ENCODE assay signal across 16 mouse cellular contexts in genomic region chr11:61526872-61527271, GRCm38 (mm10). TPM values are rescaled to one million over a fixed set of nuclear protein-coding genes. Genes with fewer than 3 reads are reported as not detected.
DNase-seq lines count a peak whose midpoint lies in the region; ATAC-seq and TF ChIP-seq lines count a peak whose summit lies in the region.
"Had no signal": no experiment of that assay in that cellular context is flagged by ENCODE, and none has a peak within 500 bp of the region (broad histone marks: within the 10 kb centered on the region; RNA-seq: fewer than 3 reads in every experiment).

No protein-coding gene starts in this region.

- H3K27me3 ChIP-seq in forebrain, embryonic 14.5 days (replicated peaks; ENCODE audit: control insufficient read depth, insufficient read depth, low read length), result no peaks in the 10 kb centered on the region
- no peaks in the 10 kb centered on the region for H3K27me3 ChIP-seq in forebrain, postnatal 0 days (ENCODE audit: insufficient read depth, low read length)
- H3K27me3 ChIP-seq in liver, postnatal 0 days (ENCODE audit: insufficient read depth, low read length), result no peaks in the 10 kb centered on the region
- H3K27me3 ChIP-seq: liver, embryonic 15.5 days; neural tube, embryonic 13.5 days had no signal

- intact Hi-C loops in gastrocnemius, postnatal 36 days (cut with DNase I), result no loop called here

- H3K9ac ChIP-seq in forebrain, embryonic 14.5 days (ENCODE audit: low read length), result no peak overlapping the region
- H3K9ac ChIP-seq in forebrain, postnatal 0 days, result no peak overlapping the region
- no peak overlapping the region for H3K9ac ChIP-seq in liver, postnatal 0 days (replicated peaks)
- H3K9ac ChIP-seq: liver, embryonic 15.5 days; neural tube, embryonic 13.5 days had no signal

- no peak overlapping the region for H3K4me2 ChIP-seq in forebrain, embryonic 14.5 days (ENCODE audit: low read length)
- H3K4me2 ChIP-seq in forebrain, postnatal 0 days (ENCODE audit: low read depth), result no peak overlapping the region
- H3K4me2 ChIP-seq in liver, postnatal 0 days (ENCODE audit: low read depth, low read length), result no peak overlapping the region
- H3K4me2 ChIP-seq: liver, embryonic 15.5 days; midbrain, embryonic 11.5 days; neural tube, embryonic 13.5 days had no signal

- no peak overlapping the region for H3K27ac ChIP-seq in forebrain, embryonic 14.5 days (ENCODE audit: low read depth, low read length)
- no peak overlapping the region for H3K27ac ChIP-seq in forebrain, postnatal 0 days (ENCODE audit: low read depth, low read length)
- H3K27ac ChIP-seq in liver, postnatal 0 days (ENCODE audit: low read depth), result no peak overlapping the region
- H3K27ac ChIP-seq: forebrain, embryonic 10.5 days; liver, embryonic 15.5 days; neural tube, embryonic 13.5 days had no signal

- no peak for TF ChIP-seq CTCF in forebrain, postnatal 0 days (IDR thresholded peaks at IDR 0.05; ENCODE audit: low read depth)
- no peak for TF ChIP-seq CTCF in liver, postnatal 0 days (IDR thresholded peaks at IDR 0.05; ENCODE audit: low read depth)

- WGBS in forebrain, embryonic 14.5 days, result 83% methylated on average over 1 of the region's 1 CpGs
- WGBS in forebrain, postnatal 0 days, result 74% methylated on average over 1 of the region's 1 CpGs
- WGBS in liver, postnatal 0 days (ENCODE audit: insufficient replicate concordance), result 70% methylated on average over 1 of the region's 1 CpGs

- no peaks in the 10 kb centered on the region for H3K9me3 ChIP-seq in forebrain, embryonic 14.5 days (replicated peaks; ENCODE audit: control insufficient read depth, low read length)
- H3K9me3 ChIP-seq in forebrain, postnatal 0 days (ENCODE audit: low read length), result no peaks in the 10 kb centered on the region
- H3K9me3 ChIP-seq in liver, postnatal 0 days (ENCODE audit: low read length), result no peaks in the 10 kb centered on the region
- H3K9me3 ChIP-seq: forebrain, embryonic 10.5 days; liver, embryonic 15.5 days; neural tube, embryonic 13.5 days had no signal

- H3K4me1 ChIP-seq in forebrain, embryonic 14.5 days (ENCODE audit: control insufficient read depth, insufficient read depth, low read length), result no peaks in the 10 kb centered on the region; the same call in 1 of the 2 replicates
- no peaks in the 10 kb centered on the region for H3K4me1 ChIP-seq in forebrain, postnatal 0 days (ENCODE audit: insufficient read depth)
- H3K4me1 ChIP-seq in liver, postnatal 0 days (ENCODE audit: insufficient read depth), result no peaks in the 10 kb centered on the region
- H3K4me1 ChIP-seq: liver, embryonic 15.5 days had no signal

- no peak overlapping the region for H3K4me3 ChIP-seq in forebrain, embryonic 14.5 days (ENCODE audit: low read depth, low read length)
- no peak overlapping the region for H3K4me3 ChIP-seq in forebrain, postnatal 0 days (ENCODE audit: low read depth, low read length)
- no peak overlapping the region for H3K4me3 ChIP-seq in liver, postnatal 0 days (ENCODE audit: low read depth, low read length)
- H3K4me3 ChIP-seq: forebrain, embryonic 10.5 days; liver, embryonic 15.5 days; neural tube, embryonic 13.5 days had no signal

- peak; percentile 58 for DNase-seq in forebrain, embryonic 14.5 days (ENCODE audit: low spot score)
- no peak for DNase-seq in forebrain, postnatal 0 days
- no peak for DNase-seq in liver, postnatal 0 days
- no peak for DNase-seq in liver
- peak; percentile 53 to 64 for DNase-seq in adrenal gland, postnatal 36 days
- peak; percentile 33 for DNase-seq in fat pad, adult 2 months (ENCODE audit: extremely low read depth, low read depth, low spot score)
- no peak for DNase-seq in neural tube, embryonic 10.5 days (ENCODE audit: extremely low spot score, low spot score)
- DNase-seq in gastrocnemius, postnatal 36 days, result no peak
- DNase-seq: B cell, adult 2 months; kidney, adult 11 months had no signal

- no peak for TF ChIP-seq EP300 in liver, postnatal 0 days (IDR thresholded peaks at IDR 0.05; ENCODE audit: low read depth)

- H3K36me3 ChIP-seq in forebrain, embryonic 14.5 days (ENCODE audit: control insufficient read depth, insufficient read depth, low read length), result peaks cover 12% of the 10 kb centered on the region
- peaks cover 9% of the 10 kb centered on the region for H3K36me3 ChIP-seq in forebrain, postnatal 0 days (ENCODE audit: insufficient read depth)
- H3K36me3 ChIP-seq in liver, postnatal 0 days (replicated peaks; ENCODE audit: insufficient read depth, low read length), result no peaks in the 10 kb centered on the region
- H3K36me3 ChIP-seq: liver, embryonic 15.5 days had no signal

- ATAC-seq in forebrain, embryonic 14.5 days, result no peak
- no peak for ATAC-seq in forebrain, postnatal 0 days
- peak; percentile 23; the same call in 1 of the 2 replicates for ATAC-seq in liver, postnatal 0 days

RNA-seq across cellular contexts. Expression of gene B9d1, which starts 21.9 kb away (rescaled TPM):
- 38.9 and 55.5 TPM in 2 replicates for polyA plus RNA-seq in forebrain, embryonic 14.5 days (2014; fragmentation: Nextera tagmentation; extraction: Ambion mirVana)
- 18.8 and 27.5 TPM in 2 replicates for total RNA-seq in forebrain, postnatal 0 days (2014; rRNA removed)
- polyA plus RNA-seq in forebrain, postnatal 0 days (2015; fragmentation: Nextera tagmentation; extraction: Ambion mirVana), result 25.4 and 26.8 TPM in 2 replicates
- 1.4 and 1.6 TPM in 2 replicates for polyA plus RNA-seq in liver, postnatal 0 days (2015; fragmentation: Nextera tagmentation; extraction: Ambion mirVana)
- 10 to 100 TPM; 20.8 to 23.8 TPM for total RNA-seq in adrenal gland, postnatal 36 days (2021)
- total RNA-seq in gastrocnemius, postnatal 36 days (2021), result 1 to 10 TPM; 3.9 to 5.2 TPM

RNA-seq across cellular contexts. Expression of gene Mapk7, which starts 32.7 kb away (rescaled TPM):
- 59.0 and 75.8 TPM in 2 replicates for polyA plus RNA-seq in forebrain, embryonic 14.5 days (2014; fragmentation: Nextera tagmentation; extraction: Ambion mirVana)
- total RNA-seq in forebrain, postnatal 0 days (2014; rRNA removed), result 45.9 and 50.3 TPM in 2 replicates
- 53.6 and 58.5 TPM in 2 replicates for polyA plus RNA-seq in forebrain, postnatal 0 days (2015; fragmentation: Nextera tagmentation; extraction: Ambion mirVana)
- polyA plus RNA-seq in liver, postnatal 0 days (2015; fragmentation: Nextera tagmentation; extraction: Ambion mirVana), result 4.8 and 5.6 TPM in 2 replicates
- total RNA-seq in adrenal gland, postnatal 36 days (2021), result 10 to 100 TPM; 14.0 to 19.4 TPM
- 1 to 10 TPM; 2.6 to 3.8 TPM for total RNA-seq in gastrocnemius, postnatal 36 days (2021)

RNA-seq across cellular contexts. Expression of gene Mfap4, which starts 41.6 kb away (rescaled TPM):
- 51.6 and 65.7 TPM in 2 replicates for polyA plus RNA-seq in forebrain, embryonic 14.5 days (2014; fragmentation: Nextera tagmentation; extraction: Ambion mirVana)
- 8.0 and 17.4 TPM in 2 replicates for total RNA-seq in forebrain, postnatal 0 days (2014; rRNA removed)
- polyA plus RNA-seq in forebrain, postnatal 0 days (2015; fragmentation: Nextera tagmentation; extraction: Ambion mirVana), result 19.6 and 23.0 TPM in 2 replicates
- polyA plus RNA-seq in liver, postnatal 0 days (2015; fragmentation: Nextera tagmentation; extraction: Ambion mirVana), result 4.9 TPM in 2 replicates
- total RNA-seq in adrenal gland, postnatal 36 days (2021), result 10 to 100 TPM in 1 of 2 experiments, 1 to 10 TPM in 1; 7.8 to 10.9 TPM
- total RNA-seq in gastrocnemius, postnatal 36 days (2021), result 10 to 100 TPM; 26.7 to 34.9 TPM
- total RNA-seq: hematopoietic stem cell, adult 5-6 weeks; MEL had no signal

RNA-seq across cellular contexts. Expression of gene Epn2, which starts 52.6 kb away (rescaled TPM):
- 54.3 and 72.2 TPM in 2 replicates for polyA plus RNA-seq in forebrain, embryonic 14.5 days (2014; fragmentation: Nextera tagmentation; extraction: Ambion mirVana)
- 68.9 and 80.6 TPM in 2 replicates for total RNA-seq in forebrain, postnatal 0 days (2014; rRNA removed)
- 60.7 and 77.3 TPM in 2 replicates for polyA plus RNA-seq in forebrain, postnatal 0 days (2015; fragmentation: Nextera tagmentation; extraction: Ambion mirVana)
- polyA plus RNA-seq in liver, postnatal 0 days (2015; fragmentation: Nextera tagmentation; extraction: Ambion mirVana), result 3.1 and 3.7 TPM in 2 replicates
- total RNA-seq in adrenal gland, postnatal 36 days (2021), result 10 to 100 TPM; 23.0 to 25.7 TPM
- total RNA-seq in gastrocnemius, postnatal 36 days (2021), result 10 to 100 TPM; 13.9 to 20.4 TPM
- total RNA-seq: hematopoietic stem cell, adult 5-6 weeks had no signal

Comparison
In these comparisons a context has a peak if more than half of its experiments do, and no peak if none do; other contexts are left out.
1. DNase-seq: peak in forebrain, embryonic 14.5 days (single experiment), adrenal gland, postnatal 36 days (2 of 2) and fat pad, adult 2 months (single experiment); none in forebrain, postnatal 0 days (single experiment), liver, postnatal 0 days (single experiment), liver (single experiment), neural tube, embryonic 10.5 days (single experiment) and gastrocnemius, postnatal 36 days (0 of 2).